Mouse (Mus musculus) embryonic facial prominence, embryonic 15.5 days (tissue): ENCODE measurements at regions not wholly inside any gene's neighbourhood (a gene's known extent, or its start where the extent isn't known, plus 50 kb on each side); places are given as distances from the start of the nearest gene placed in this dataset.

ENCODE experiments used
- ATAC-seq: fragments of 200-750 bp; cut with Nextera tagmentation; 2 replicates; pipeline ENCODE4 v1.8.0; 2017; ENCODE audit warnings: low read depth, moderate TSS enrichment; ENCODE audit not compliant: insufficient number of reproducible peaks, low FRiP score, low TSS enrichment
- H3K27ac ChIP-seq: fragments of 300-500 bp; sonication (generic); replicated peaks from 2 replicates; pipeline ENCODE4 v1.5.1; 2015; ENCODE audit warnings: mild to moderate bottlenecking, inconsistent platforms
- H3K27me3 ChIP-seq: fragments of 300-500 bp; sonication (generic); 2 replicates; pipeline ENCODE4 v1.6.1; 2015; ENCODE audit warnings: inconsistent platforms
- H3K36me3 ChIP-seq: fragments of 300-500 bp; sonication (generic); 2 replicates; pipeline ENCODE4 v1.6.1; 2015; ENCODE audit warnings: mild to moderate bottlenecking, inconsistent platforms
- H3K4me1 ChIP-seq: fragments of 300-500 bp; sonication (generic); 2 replicates; pipeline ENCODE4 v1.6.1; 2015; ENCODE audit warnings: inconsistent platforms
- H3K4me2 ChIP-seq: fragments of 300-500 bp; sonication (generic); replicated peaks from 2 replicates; pipeline ENCODE4 v1.6.1; 2015; ENCODE audit warnings: mild to moderate bottlenecking, inconsistent platforms
- H3K4me3 ChIP-seq: fragments of 300-500 bp; sonication (generic); replicated peaks from 2 replicates; pipeline ENCODE4 v1.5.1; 2015; ENCODE audit warnings: mild to moderate bottlenecking, inconsistent platforms
- H3K9ac ChIP-seq: fragments of 300-500 bp; sonication (generic); 2 replicates; pipeline ENCODE4 v1.6.1; 2015; ENCODE audit warnings: inconsistent platforms
- H3K9me3 ChIP-seq: fragments of 300-500 bp; sonication (generic); replicated peaks from 2 replicates; pipeline ENCODE4 v1.6.1; 2016; ENCODE audit warnings: inconsistent platforms
- WGBS: fragments of 180-500 bp; shearing (Covaris S2); methylation state at CpG from one replicate; pipeline ENCODE4 v1.1.7; 2015; 5-methylcytosine and 5-hydroxymethylcytosine counted together

GRCm38 (mm10) chr8:60785049-60785448 is 105.2 kb upstream of the Hpf1 start:
- WGBS = 80% methylated on average over 2 of the region's 2 CpGs
- H3K4me2 ChIP-seq = no peak overlapping the region

GRCm38 (mm10) chr8:60790453-60790852 is 99.8 kb upstream of the Hpf1 start:
- Histone ChIP-seq H3K4me1 (no peaks in the 10 kb centered on the region), H3K9ac (no peak overlapping the region), H3K4me3 (no peak overlapping the region), H3K27me3 (no peaks in the 10 kb centered on the region), H3K4me2 (no peak overlapping the region), H3K27ac (no peak overlapping the region), H3K36me3 (no peaks in the 10 kb centered on the region), H3K9me3 (no peaks in the 10 kb centered on the region)
- no peak for ATAC-seq
- WGBS = 86% methylated on average over 3 of the region's 3 CpGs

More at GRCm38 (mm10) chr8:60785049-60785448, 105.2 kb upstream of the Hpf1 start:
- Histone ChIP-seq H3K9ac (no peak overlapping the region), H3K27me3 (no peaks in the 10 kb centered on the region), H3K9me3 (no peaks in the 10 kb centered on the region), H3K4me1 (no peaks in the 10 kb centered on the region), H3K27ac (no peak overlapping the region), H3K4me3 (no peak overlapping the region), H3K36me3 (no peaks in the 10 kb centered on the region)
- ATAC-seq = no peak

DNA sequence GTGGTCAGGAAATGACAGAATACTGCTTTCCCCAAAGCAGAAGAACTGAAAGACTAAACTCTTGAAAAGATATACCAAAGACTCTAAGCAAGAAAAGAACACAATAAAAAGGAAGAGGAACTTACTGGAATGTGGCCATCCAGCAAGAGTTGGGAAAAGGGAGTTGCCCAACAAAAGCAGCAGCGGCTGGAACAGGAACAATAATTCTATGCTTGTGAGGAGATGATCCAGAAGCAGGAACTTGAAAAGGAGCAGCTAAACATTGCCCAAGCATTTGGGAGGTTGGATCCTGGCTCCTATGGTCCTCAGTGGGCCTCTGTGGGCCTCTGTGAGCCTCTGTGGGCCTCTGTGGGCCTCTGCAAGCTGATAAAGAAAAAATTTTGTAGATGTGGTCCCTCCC is 97.7 kb upstream of the Hpf1 start:
- H3K4me3 ChIP-seq = no peak overlapping the region
- H3K4me2 ChIP-seq = no peak overlapping the region
- no peak overlapping the region for H3K9ac ChIP-seq
- 79% methylated on average over 1 of the region's 1 CpGs for WGBS
- H3K36me3 ChIP-seq = no peaks in the 10 kb centered on the region
- H3K27me3 ChIP-seq = no peaks in the 10 kb centered on the region
- H3K4me1 ChIP-seq = no peaks in the 10 kb centered on the region
- ATAC-seq = no peak
- H3K27ac ChIP-seq = no peak overlapping the region
- no peaks in the 10 kb centered on the region for H3K9me3 ChIP-seq

DNA sequence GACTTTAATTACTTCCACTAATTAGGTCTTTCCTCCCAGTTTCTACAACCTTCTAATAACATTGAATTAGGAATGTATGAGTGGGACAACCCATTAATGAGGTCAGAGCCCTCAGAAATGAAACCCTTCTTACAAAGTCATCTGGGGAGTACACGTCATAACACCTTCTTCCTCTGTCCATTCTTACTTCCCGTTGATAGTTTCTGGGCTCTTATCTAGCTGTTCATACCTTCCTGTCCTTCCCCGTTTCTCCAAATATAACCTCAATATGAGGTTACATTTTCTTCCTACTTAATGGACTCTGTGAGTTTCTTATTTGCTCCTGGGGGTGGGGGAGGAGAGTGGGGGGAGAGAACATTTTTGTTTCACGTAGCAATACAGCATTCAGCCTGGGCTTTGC is 85.4 kb upstream of the Hpf1 start:
- Histone ChIP-seq H3K9me3 (no peaks in the 10 kb centered on the region), H3K27me3 (no peaks in the 10 kb centered on the region), H3K4me1 (no peaks in the 10 kb centered on the region), H3K4me2 (no peak overlapping the region), H3K4me3 (no peak overlapping the region), H3K9ac (no peak overlapping the region), H3K36me3 (no peaks in the 10 kb centered on the region), H3K27ac (no peak overlapping the region)
- WGBS = 83% methylated on average over 4 of the region's 4 CpGs
- ATAC-seq = no peak

DNA sequence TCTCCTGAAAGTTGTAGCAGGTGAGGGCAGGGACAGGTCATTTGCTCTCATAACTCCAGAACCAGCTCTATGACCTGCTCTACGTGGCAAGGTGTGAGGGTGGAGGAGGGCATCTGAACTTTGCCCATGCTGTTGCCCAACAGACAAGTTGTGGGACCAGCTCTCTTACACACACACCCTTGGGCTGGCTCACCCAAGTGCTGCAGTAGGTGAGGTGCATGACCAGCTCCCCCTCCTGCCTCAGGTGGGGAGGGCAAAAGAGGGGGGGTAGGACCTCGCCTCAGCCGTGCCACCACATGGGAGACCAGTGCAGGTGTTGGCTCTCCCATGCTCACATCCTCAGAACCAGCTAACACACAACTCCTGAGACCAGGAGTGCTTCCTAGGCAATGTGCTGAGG is 83.4 kb upstream of the Hpf1 start:
- H3K9ac ChIP-seq = no peak overlapping the region
- H3K36me3 ChIP-seq = no peaks in the 10 kb centered on the region
- ATAC-seq = no peak; the same call in 1 of the 2 replicates
- no peaks in the 10 kb centered on the region for H3K27me3 ChIP-seq
- no peak overlapping the region for H3K4me2 ChIP-seq
- no peaks in the 10 kb centered on the region for H3K4me1 ChIP-seq
- WGBS = 79% methylated on average over 3 of the region's 3 CpGs
- no peak overlapping the region for H3K4me3 ChIP-seq
- H3K9me3 ChIP-seq = no peaks in the 10 kb centered on the region
- no peak overlapping the region for H3K27ac ChIP-seq

- 73% methylated on average over 1 of the region's 1 CpGs for WGBS
- Histone ChIP-seq H3K4me3 (no peak overlapping the region), H3K27me3 (no peaks in the 10 kb centered on the region), H3K4me2 (no peak overlapping the region), H3K4me1 (no peaks in the 10 kb centered on the region), H3K9ac (no peak overlapping the region), H3K36me3 (no peaks in the 10 kb centered on the region), H3K27ac (no peak overlapping the region), H3K9me3 (no peaks in the 10 kb centered on the region)
- ATAC-seq = no peak
Observed at GRCm38 (mm10) chr8:60809806-60810205, 80.4 kb upstream of the Hpf1 start.

- 71% methylated on average over 4 of the region's 4 CpGs for WGBS
- H3K4me3 ChIP-seq = no peak overlapping the region
- no peak overlapping the region for H3K9ac ChIP-seq
- no peaks in the 10 kb centered on the region for H3K4me1 ChIP-seq
- no peaks in the 10 kb centered on the region for H3K36me3 ChIP-seq
- H3K27ac ChIP-seq = no peak overlapping the region
- H3K9me3 ChIP-seq = no peaks in the 10 kb centered on the region
- ATAC-seq = no peak
- no peak overlapping the region for H3K4me2 ChIP-seq
- no peaks in the 10 kb centered on the region for H3K27me3 ChIP-seq
Observed at GRCm38 (mm10) chr8:60810955-60811354, 79.3 kb upstream of the Hpf1 start.

DNA sequence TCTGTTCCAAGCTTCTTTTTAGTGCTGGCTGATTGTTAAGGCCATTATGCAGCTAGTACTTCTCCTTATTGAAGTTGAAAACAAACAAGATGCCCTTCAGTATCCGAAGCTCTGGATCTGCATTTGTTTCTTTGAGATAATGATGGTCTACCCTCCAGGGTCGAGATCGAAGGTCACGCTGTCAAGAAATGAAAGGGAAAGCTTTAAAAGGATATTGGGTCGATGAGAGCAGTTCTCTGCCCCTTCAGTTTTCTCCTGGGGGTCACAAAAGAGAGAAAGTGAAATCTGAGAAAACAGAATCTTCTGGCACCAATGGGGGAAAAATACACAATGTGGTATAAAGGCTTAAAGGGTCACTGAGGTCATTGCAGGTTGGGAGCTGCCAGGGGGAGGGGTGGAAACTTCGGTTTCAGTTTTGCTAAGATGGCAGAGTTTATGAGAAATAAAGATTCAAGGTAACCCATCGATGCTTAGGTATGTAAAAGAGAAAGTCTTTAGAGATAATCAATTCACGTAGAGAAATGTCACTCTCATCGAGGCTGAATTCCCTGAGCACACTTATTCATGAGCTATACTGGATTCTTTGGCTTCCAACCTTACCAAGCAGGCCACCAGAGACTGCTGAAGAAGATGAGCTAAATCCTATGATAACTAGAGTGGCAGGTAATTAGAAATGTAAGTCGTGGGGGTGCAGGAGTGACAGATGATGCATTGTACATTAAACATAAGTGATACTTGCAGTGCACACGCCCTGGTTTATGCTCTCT is 64.4 kb upstream of the Hpf1 start:
- no peak overlapping the region for H3K4me3 ChIP-seq
- H3K36me3 ChIP-seq = no peaks in the 10 kb centered on the region
- ATAC-seq = no peak
- WGBS = 58% methylated on average over 11 of the region's 11 CpGs
- H3K9ac ChIP-seq = no peak overlapping the region
- H3K4me1 ChIP-seq = no peaks in the 10 kb centered on the region
- H3K4me2 ChIP-seq = no peak overlapping the region
- H3K9me3 ChIP-seq = no peaks in the 10 kb centered on the region
- no peaks in the 10 kb centered on the region for H3K27me3 ChIP-seq
- no peak overlapping the region for H3K27ac ChIP-seq

GRCm38 (mm10) chr8:60827241-60827640 is 63.0 kb upstream of the Hpf1 start:
- H3K4me3 ChIP-seq = no peak overlapping the region
- H3K27me3 ChIP-seq = no peaks in the 10 kb centered on the region
- no peak for ATAC-seq
- no peak overlapping the region for H3K9ac ChIP-seq
- WGBS = 92% methylated on average over 8 of the region's 8 CpGs
- H3K9me3 ChIP-seq = no peaks in the 10 kb centered on the region
- no peaks in the 10 kb centered on the region for H3K36me3 ChIP-seq
- no peak overlapping the region for H3K4me2 ChIP-seq
- no peaks in the 10 kb centered on the region for H3K4me1 ChIP-seq
- no peak overlapping the region for H3K27ac ChIP-seq

DNA sequence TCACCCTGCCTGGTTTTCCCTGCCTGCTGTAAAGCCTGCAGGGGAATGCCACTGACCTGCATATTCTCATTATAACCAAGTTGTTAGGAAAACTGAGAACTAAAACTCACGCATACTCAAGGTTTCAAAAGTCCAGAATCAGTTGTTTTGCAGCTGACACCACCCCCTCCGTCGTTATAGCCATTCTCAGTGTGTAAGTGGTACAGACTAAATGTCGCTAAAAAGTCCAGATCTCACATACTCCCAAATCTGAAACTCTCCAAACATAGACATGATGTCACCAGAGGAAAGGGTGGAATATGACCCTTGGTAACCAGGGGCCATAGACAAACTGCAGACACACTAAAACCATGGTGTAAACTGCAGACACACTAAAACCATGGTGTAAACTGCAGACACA is 61.1 kb upstream of the Hpf1 start:
- no peaks in the 10 kb centered on the region for H3K36me3 ChIP-seq
- 81% methylated on average over 4 of the region's 4 CpGs for WGBS
- ATAC-seq = no peak
- H3K9ac ChIP-seq = no peak overlapping the region
- H3K4me1 ChIP-seq = no peaks in the 10 kb centered on the region
- no peak overlapping the region for H3K27ac ChIP-seq
- no peaks in the 10 kb centered on the region for H3K9me3 ChIP-seq
- no peak overlapping the region for H3K4me3 ChIP-seq
- H3K4me2 ChIP-seq = no peak overlapping the region
- no peaks in the 10 kb centered on the region for H3K27me3 ChIP-seq

DNA sequence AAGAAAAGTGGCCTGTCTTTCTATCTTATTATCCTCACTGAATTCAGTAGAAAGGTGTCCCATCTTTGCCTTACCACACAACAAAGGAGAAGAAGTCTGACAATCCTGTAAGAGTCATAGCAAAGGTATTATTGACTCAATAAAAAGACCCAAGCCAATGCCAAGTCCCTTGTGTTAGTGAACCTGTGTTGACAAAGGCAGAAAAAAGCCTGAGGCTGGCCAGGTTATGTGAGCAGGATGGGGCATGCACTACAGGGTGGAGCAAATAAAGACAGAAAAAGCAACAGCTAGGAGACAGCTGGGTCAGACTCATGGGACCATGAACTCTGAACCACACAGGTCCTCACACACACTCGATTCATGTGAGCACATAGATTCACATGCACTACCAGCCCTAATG is 59.7 kb upstream of the Hpf1 start:
- no peaks in the 10 kb centered on the region for H3K36me3 ChIP-seq
- H3K27ac ChIP-seq = no peak overlapping the region
- no peak overlapping the region for H3K9ac ChIP-seq
- no peak overlapping the region for H3K4me3 ChIP-seq
- H3K27me3 ChIP-seq = no peaks in the 10 kb centered on the region
- H3K4me1 ChIP-seq = no peaks in the 10 kb centered on the region
- no peaks in the 10 kb centered on the region for H3K9me3 ChIP-seq
- ATAC-seq = 0 out of 2 replicates have a peak, but pooled peaks have one; percentile 41
- WGBS = 57% methylated on average over 1 of the region's 1 CpGs
- H3K4me2 ChIP-seq = no peak overlapping the region

GRCm38 (mm10) chr8:60838526-60838925 is 51.7 kb upstream of the Hpf1 start:
- Histone ChIP-seq H3K4me3 (no peak overlapping the region), H3K27ac (no peak overlapping the region), H3K4me2 (no peak overlapping the region), H3K4me1 (no peaks in the 10 kb centered on the region), H3K9me3 (no peaks in the 10 kb centered on the region), H3K9ac (no peak overlapping the region), H3K36me3 (no peaks in the 10 kb centered on the region), H3K27me3 (no peaks in the 10 kb centered on the region)
- WGBS = 11% methylated on average over 3 of the region's 3 CpGs
- no peak for ATAC-seq
